Mouse (Mus musculus): ENCODE results near the gene Itfg1.

GRCm38 (mm10) chr8:85700751-85701351 lies 139.9 kb downstream of the Itfg1 start, which contains the start of gene Neto2:
- TF ChIP-seq CTCF (IDR thresholded peaks at IDR 0.05; ENCODE audit: low read depth) (no peak), EP300 (IDR thresholded peaks at IDR 0.05; ENCODE audit: low read depth) (no peak)

Data from liver, embryonic 14.5 days (tissue).